Mouse (Mus musculus): ENCODE measurements around the gene 4930539E08Rik. TPM values are rescaled to one million over a fixed set of nuclear protein-coding genes. Genes with fewer than 3 reads are reported as not detected.

4930539E08Rik gene
- total RNA-seq, 2 experiments from 2014 or later: 3.0 to 6.7 TPM

DNA sequence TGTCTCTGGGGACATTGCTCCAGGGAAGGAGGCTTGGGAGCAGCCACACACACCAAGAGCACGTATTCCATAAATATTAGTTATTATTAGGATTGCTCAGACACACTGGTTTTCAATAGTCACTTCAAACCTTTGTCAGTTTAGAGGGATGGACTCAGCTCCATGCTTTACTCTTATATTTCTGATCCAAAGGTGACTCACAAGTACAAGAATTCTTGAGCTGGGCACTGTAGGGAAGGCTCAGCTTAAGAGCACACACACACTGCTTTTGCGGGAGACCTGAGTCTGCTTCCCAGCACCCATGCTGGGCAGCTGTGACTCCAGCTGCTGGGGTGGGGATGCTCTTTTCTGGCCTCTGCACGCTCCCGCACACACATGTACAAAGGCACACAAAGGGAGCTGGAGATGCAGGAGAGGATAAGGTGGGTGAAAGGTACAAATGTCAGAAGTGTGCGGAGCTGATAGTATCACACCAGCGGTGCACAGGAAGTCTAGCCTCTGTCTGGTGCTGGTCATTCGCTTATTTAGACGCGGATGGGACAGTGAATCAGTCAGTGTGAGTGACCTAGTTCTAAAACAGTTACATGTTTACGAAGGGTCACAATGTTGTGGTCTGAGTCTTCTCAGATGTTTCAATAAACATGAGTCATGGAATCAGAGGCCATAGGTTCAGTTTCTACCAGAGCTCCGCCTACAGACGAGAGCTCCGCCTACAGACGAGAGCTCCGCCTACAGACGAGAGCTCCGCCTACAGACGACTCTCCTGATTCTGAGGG is 16.5 kb upstream of the 4930539E08Rik start:
- intact Hi-C loops (cut with DNase I): no loop called here
- DNase-seq: no peak

DNA sequence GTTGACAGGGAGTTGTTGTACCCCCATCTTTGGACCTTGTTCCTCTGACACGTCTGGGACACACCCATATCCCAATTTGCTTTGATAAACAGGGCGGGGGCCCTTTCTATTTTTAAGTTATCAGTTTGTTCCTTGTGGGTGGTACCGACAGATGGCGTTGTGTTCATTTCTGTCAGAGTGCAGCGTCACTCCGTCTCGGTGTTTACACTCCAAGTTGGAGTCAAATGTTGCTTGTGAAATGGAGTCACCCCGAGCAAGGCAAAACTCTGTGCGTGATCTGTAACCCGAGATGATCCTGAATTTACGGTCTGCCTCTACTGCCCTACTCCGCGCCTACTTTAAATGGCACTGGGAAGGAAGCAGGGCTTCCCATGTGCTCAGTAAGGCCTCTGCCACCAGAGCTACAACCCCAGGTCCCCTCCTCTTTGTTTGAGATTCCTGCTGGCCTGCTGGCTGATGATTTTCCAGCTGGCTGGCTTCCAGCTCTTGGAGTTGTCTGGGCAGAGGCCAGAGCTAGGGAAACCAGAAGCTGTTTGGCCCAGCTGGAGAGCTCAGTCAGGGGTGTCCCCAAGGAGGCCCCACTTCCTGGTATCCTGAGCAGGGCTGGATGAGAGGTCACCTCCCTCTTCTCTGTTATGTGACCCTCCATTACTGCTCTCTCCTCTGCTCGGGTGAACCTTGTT is 15.4 kb upstream of the 4930539E08Rik start:
- intact Hi-C loops (cut with DNase I): no loop called here
- peak; percentile 84 for DNase-seq

DNA sequence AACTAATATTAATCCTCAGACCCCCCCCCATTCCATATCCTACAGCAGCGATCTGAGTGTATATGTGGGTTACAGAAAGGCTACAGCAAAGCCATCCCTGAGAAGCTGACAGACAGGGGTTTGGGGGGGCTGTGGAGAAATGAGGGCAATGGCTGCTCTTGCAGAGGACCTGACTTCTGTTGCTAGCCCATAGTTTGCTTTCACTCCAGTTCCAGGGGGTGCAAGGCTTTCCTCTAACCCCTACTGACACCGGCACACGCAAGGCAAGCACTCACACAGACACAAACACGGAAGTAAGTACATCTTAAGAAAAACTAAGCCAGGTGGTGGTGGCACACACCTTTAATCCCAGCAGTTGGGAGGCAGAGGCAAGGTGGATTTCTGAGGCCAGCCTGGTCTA is 14.2 kb upstream of the 4930539E08Rik start:
- no peak for DNase-seq
- intact Hi-C loops (cut with DNase I): loop anchor here (5.0 to 10.0 kb wide), 2 partner anchors 47 to 165 kb away; partner anchors contain the start of gene Mapk13

DNA sequence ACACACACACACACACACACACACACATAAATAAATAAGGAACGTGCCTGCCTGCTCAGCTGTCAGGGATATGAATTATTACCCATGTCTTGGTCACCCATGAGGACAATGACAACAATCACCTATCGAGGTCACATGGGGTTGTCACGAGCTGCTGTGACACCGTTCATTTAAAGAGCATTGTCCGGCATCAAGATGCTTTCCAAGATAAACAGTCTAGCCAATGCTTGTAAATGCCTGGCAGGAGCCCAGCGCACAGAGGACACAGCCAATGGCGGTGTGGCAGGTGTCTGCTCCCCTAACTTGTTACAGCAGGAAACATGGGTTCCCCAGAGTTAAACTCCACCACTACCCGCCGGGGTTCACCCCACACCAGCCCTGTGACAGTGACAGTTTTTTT is 12.9 kb upstream of the 4930539E08Rik start:
- intact Hi-C loops (cut with DNase I): loop anchor here (5.0 to 10.0 kb wide), 2 partner anchors 46 to 163 kb away; partner anchors contain the start of gene Mapk13
- no peak for DNase-seq

DNA sequence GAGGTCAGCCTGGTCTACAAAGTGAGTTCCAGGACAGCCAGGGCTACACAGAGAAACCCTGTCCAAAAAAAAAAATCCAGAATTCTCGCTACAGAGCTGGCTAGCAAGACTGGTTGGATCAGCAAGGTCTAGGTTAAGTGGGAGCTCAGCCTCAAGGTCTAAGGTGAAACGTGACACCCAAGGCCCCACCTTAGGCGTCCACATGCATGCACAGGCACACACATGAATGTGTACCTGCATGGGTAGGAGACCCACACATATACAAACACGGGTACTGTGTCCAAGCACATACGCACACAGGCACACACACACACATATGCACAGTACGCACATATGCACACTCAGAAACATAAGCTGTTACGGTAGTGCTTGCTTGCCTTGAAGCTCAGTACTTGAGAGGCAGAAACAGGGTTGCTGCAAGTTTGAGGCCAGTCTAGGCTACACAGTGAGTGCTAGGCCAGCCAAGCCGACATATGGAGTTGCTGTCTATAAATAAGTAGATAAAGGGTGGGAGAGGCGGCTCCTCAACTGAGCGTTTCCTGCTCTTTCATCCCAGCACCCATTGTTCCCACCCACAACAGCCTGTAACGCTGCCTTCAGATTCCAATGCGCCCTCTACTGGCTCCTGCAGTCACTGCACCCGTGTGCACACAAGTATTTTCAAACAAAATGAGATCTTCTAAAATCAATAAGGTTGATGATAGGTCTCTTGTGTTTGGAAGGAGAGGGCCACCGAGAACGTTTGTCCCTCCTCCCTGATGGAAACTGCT is 11.9 kb upstream of the 4930539E08Rik start:
- intact Hi-C loops (cut with DNase I): loop anchor here (5.0 to 10.0 kb wide), 2 partner anchors 45 to 162 kb away; partner anchors contain the start of gene Mapk13
- peak; percentile 43 for DNase-seq

DNA sequence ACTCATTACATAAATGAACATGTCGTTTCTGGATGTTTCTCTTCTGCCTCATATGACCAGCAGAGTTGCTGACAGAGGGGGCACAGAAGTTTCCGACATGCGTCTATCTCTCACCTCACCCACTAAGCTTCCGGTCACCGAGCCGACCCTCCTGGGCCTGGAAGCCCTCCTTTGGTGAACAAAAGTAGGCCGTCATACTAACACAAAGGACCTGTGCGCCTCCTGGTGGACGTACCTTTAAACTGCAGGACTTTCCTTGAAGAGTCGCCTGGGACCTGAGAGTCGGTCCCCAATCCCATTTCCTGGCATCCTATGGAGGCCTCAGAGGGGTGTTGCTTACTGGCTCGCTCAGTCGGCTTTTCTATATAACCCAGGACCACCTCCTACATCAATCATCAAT is 11.3 kb upstream of the 4930539E08Rik start:
- DNase-seq: peak; percentile 84
- intact Hi-C loops (cut with DNase I): loop anchor here (5.0 to 10.0 kb wide), 2 partner anchors 44 to 162 kb away; partner anchors contain the start of gene Mapk13

DNA sequence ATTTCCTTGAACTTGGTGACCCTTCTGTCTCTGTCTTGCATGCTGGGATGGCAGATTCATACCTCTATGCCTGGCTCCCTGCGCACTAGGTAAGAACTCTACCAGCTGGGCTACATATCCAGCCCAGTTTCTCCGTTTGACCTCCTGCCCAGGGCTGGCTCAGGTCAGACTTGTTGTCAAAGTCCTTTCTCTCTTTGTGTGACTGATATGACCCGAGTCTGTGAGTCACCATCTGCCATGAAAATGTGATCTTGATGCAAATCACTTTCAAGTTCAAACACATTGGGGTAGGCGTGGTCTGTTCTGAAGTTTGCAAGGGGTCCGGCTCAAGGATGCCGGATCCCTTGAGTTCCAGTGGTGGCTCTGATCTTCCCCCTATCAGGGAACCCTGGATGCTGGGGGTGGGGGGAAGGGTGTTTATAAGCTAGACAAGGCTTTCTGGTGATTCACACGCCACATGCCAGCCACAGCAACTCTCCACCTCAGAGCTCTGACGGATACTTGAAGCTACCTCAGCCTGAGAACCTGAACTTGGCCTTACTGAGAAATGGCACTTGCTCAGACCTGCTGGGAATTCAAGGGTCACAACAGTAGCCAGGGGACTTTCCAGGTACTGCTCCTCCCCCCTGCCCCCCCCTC is 10.0 kb upstream of the 4930539E08Rik start:
- intact Hi-C loops (cut with DNase I): loop anchor here (5.0 to 10.0 kb wide), 2 partner anchors 43 to 160 kb away; partner anchors contain the start of gene Mapk13
- DNase-seq: no peak

DNA sequence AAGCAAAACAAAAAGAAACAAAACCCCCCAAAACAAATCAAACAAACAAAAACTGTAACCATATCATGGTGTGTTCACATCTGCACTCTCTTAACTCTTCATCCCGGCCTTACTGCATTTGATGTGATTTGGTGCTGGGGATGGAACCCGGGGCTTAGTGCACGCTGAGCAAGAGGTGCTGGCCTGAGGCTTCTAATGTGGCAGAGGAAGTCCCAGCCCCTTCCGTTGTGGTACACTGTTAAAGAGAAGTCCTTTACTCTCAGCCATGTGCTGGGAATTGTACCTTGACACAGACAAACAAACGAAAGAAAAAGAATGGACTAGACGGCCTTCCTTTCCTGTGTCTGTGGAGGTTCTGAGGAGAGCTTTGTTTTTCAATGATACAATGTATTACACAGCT is 7.0 kb upstream of the 4930539E08Rik start:
- DNase-seq: no peak
- intact Hi-C loops (cut with DNase I): loop anchor here (10.0 kb wide), 1 partner anchor 157 kb away; the partner anchor contains the start of gene Mapk13

DNA sequence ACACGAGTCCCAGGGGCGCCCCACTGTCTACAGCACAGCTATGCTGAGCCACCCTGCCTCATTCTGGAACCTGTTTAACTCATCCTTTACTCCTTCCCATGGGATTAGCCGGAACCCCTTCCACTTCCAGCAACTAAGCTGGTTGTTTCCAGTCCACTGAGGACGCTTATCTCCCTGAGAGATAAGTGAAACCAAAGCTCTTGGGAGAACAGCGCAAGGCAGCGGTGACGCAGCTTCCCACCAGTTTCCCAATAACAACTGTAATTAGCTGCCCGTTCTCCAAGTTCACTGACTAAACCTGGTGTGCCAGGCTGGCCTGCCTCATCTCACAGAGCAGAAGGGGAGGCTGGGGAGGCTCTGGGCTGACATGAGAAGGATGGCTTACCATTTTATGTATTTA is 6.0 kb upstream of the 4930539E08Rik start:
- no peak for DNase-seq
- intact Hi-C loops (cut with DNase I): loop anchor here (10.0 kb wide), 1 partner anchor 156 kb away; the partner anchor contains the start of gene Mapk13

DNA sequence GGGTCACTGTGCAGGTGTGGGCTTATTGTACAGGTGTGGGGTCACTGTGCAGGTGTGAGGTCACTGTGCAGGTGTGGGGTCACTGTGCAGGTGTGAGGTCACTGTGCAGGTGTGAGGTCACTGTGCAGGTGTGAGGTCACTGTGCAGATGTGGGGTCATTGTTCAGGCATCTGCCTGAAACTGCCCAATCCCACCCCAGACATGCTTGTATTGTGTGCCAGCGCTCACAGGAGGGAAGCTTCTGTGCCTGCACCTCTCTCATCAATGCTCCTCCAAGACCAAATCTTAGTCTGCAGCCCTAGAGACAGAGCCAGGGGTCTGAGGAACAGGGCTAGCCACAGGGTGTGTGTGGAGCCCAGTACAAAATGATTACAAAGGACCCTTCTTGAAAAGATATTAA is 1.4 kb upstream of the 4930539E08Rik start:
- intact Hi-C loops (cut with DNase I): no loop called here
- DNase-seq: no peak

DNA sequence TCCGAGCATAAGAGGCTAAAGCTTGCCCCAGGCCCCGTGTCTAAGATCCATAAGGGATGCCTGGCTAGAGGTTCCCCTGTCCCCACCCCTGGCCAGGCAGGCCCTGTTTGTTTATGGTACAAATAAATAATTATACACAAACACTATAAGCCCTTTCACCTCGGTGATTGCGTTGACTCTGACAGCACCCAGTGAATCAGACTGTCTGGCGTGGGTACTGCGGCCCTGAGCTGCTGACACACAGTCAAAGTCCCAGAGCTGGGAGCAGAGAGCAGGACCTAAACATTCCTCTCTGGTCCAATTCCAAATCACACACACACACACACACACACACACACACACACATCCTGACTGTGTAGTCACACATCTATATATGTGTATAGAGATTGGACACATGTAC is 1.2 kb downstream of the 4930539E08Rik start:
- DNase-seq: no peak
- intact Hi-C loops (cut with DNase I): no loop called here

DNA sequence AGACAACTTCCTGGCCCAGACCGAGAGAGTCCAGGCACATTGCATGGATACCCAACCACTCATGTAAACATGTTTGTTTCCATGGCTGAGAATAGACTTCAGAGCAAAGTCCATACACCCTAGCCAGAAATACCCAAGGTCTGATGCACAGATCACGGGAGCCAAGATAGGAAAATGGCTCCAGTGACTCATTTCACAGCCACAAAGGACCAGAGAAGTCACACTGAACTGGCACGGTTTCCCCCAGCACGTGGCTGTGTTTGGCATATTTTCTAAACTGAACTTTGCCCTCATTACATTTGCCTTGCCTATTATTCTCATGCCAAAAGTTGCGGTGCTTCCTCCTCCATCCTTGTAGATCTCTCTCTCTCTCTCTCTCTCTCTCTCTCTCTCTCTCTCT is 1.9 kb downstream of the 4930539E08Rik start:
- no peak for DNase-seq
- intact Hi-C loops (cut with DNase I): no loop called here

DNA sequence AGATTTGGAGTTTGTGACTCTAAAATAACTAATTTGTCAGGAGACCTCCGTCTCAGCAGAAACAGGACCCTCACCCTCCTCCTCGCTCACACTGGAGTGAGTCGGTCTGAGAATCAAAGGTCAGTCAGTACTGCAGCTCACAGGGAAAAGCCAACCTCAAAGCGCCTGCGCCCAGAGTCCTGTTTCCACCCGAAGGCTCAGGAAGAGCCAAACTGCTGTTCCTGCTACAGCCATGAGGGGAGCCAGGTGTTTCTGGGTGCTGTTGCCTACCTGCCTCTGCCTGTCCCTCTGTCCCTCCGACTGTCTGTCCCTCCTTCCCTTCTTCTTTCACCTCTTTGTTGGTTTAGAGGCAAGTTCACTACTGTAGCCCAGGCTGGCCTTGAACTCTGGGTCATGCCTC is 5.0 kb downstream of the 4930539E08Rik start:
- intact Hi-C loops (cut with DNase I): no loop called here
- no peak for DNase-seq

DNA sequence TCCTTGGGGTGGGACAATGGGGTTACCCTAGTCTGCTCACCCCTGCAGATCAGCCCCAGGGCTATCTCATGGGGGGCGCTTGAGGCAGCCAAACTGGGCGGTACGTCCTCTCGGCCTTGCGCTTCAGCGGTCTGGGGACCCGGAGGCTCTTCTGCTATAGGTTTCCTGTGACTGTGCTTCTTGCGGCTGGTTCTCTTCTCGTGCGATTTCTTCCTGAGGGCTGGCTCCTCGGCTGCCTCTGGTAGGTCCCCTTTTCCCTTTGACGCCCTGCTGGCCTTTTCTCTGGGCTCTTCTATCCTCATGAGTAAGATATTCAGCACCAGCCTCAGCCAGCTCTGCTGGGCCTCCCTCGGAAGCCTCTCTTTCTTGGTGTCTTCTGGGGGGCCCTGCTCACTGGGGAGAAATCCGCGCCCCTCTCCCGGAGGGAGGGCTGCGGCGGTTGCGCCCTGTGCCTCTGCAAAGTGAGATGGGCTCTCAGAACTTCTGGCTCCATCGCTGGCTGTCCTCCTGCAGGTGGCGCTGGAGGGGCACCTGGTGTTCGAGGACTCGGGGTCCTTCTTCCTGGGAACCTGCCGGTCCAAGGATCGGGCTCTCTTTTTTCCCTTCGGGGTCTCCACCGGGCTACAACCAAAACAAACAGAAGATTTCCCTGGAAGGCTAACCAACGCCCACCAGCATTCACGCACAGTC is 5.7 kb downstream of the 4930539E08Rik start:
- intact Hi-C loops (cut with DNase I): no loop called here
- DNase-seq: peak; percentile 66

DNA sequence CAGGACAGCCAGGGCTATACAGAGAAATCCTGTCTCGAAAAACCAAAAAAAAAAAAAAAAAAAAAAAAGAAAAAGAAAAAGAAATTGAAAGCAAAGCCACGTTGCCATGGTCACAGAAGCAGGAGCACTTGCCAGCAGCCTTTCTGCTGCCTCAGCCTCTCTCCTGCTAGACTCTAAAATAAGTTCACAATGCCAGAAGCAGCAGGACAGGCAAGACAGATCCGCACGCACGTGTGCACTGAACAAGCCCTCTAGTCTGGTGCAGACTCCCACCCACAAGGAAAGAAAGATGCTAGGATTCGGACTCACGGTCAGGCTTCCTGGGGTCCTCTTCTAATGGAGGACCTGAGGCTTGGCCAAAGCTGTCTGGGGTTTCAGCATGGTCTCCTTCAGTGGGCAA is 7.2 kb downstream of the 4930539E08Rik start:
- no peak for DNase-seq
- intact Hi-C loops (cut with DNase I): no loop called here

DNA sequence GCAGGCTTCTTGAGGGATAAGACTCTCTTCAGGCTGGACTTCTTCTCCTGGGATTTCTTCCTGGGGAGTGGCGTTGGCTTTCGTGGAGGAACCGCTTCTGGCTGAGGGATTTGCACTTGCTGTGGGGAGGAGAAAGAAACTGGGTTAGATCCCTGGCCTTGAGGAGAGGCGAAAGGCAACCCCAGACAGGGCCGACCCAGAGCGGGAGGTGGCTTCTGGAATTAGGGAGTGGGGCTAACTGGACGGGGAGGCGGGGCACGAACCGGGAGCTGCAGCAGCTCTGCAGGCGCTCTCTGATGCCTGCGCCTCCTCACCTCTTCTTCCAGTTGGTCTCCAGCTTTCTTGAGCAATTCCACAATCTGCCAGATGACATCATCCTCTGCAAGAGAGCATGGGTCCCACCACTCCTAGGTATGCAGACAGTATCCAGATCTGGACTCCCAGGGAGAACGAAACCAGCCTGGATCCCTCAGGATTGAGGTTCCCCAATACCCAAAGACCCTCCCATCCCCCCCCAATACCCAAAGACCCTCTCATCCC is 9.7 kb downstream of the 4930539E08Rik start:
- intact Hi-C loops (cut with DNase I): no loop called here
- DNase-seq: no peak

DNA sequence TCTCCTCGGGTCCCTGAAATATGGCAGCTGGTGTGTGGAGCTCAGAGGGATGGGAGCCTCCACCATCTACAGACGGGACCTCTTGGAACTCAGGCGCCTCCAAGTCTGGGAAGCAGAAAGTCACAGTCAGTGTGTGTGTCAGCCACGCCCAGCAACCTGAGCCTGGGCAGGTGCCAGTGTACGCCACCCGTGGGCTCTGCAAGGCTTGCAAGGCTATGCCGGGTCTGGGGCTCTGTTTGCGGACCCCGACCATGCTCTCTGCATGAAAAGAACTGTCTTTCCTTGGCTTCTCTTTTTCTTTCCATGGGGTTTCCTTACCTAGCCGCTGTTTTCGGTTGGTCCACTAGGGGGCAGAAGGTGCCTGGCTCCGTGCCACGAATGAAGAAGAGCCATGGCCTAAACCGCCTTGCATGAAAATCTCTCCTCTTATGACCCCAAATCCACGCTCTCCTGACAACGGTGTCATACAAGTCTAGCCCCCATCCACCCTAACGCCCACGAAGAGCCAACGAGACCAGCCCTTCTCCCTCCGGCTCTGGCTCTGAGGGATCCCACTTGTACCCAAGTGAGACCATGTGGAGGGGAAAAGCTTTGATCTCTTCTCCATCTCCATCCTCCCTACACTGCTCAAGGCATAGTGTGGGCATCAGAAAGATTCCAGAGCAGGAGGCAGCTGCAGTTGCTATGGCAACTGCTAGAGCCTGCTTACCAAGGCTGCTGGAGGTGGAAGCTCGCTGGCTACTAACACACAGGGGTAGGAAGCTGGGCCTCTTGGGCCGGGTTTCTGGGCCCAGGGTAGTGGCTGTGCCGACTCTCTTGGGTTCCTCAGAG is 10.4 kb downstream of the 4930539E08Rik start:
- peak; percentile 59 for DNase-seq
- intact Hi-C loops (cut with DNase I): no loop called here

DNA sequence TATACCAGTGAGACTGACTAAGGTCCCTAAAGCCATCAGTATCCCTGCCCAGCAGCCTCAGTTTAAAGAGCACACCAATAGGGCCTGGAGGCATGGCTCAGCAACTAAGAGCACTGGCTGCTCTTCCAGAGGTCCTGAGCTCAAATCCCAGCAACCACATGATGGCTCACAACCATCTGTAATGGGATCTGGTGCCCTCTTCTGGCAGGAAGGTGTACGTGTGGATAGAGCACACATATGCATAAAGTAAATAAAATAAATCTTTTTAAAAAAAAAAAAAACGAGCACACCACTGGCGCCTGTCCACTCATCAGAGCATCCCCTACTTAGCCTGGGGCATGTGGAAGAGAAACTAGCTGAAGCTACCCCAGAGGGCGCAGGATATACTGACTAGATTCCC is 13.6 kb downstream of the 4930539E08Rik start:
- no peak for DNase-seq
- intact Hi-C loops (cut with DNase I): no loop called here

DNA sequence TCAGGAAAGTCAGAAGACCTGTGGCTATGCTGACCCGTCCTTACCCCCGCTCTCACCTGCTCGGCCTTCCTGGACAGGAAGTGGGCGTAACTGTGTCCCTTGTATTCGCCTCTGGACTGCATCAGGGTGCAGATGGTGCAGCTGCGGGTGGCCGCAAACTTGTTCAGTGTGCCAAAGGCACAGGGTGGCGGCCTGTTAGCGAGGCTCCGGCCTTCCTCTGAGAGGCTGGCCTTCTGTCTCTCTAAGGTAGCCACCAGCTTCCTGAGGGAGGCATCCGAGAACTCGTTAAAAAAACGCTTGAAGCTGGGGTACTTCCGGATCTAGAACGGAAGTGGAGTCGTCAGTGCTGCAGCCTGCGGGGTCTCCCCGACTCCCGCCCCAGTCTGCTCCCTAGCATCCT is 15.7 kb downstream of the 4930539E08Rik start:
- intact Hi-C loops (cut with DNase I): no loop called here
- DNase-seq: peak; percentile 83
